Mouse (Mus musculus) lung, embryonic 14.5 days (tissue): ENCODE measurements around the gene Cdc20b. TPM values are rescaled to one million over a fixed set of nuclear protein-coding genes. Genes with fewer than 3 reads are reported as not detected.

Experiments
- ATAC-seq: fragments of 200-750 bp; cut with Nextera tagmentation; 2 replicates; pipeline ENCODE4 v1.8.0; 2017; ENCODE audit warnings: mild to moderate bottlenecking, moderate TSS enrichment, moderate library complexity; ENCODE audit not compliant: insufficient read depth
- DNase-seq: peaks from one replicate; pipeline ENCODE4 v3.0.0-alpha.2; 2015
- H3K27ac ChIP-seq: fragments of 300-500 bp; sonication (generic); 2 replicates; pipeline ENCODE4 v1.5.1; 2014; ENCODE audit warnings: low read depth, mild to moderate bottlenecking, moderate library complexity
- H3K27me3 ChIP-seq: fragments of 300-500 bp; sonication (generic); 2 replicates; pipeline ENCODE4 v1.6.1; 2014; ENCODE audit warnings: low read length, control low read depth; ENCODE audit not compliant: insufficient read depth
- H3K36me3 ChIP-seq: fragments of 300-500 bp; sonication (generic); 2 replicates; pipeline ENCODE4 v1.6.1; 2014; ENCODE audit warnings: control low read depth; ENCODE audit not compliant: insufficient read depth
- H3K4me1 ChIP-seq: fragments of 300-500 bp; sonication (generic); 2 replicates; pipeline ENCODE4 v1.6.1; 2014; ENCODE audit warnings: antibody characterized with exemption, control low read depth; ENCODE audit not compliant: insufficient read depth
- H3K4me2 ChIP-seq: fragments of 300-500 bp; sonication (generic); 2 replicates; pipeline ENCODE4 v1.6.1; 2014; ENCODE audit warnings: mild to moderate bottlenecking
- H3K4me3 ChIP-seq: fragments of 300-500 bp; sonication (generic); 2 replicates; pipeline ENCODE4 v1.5.1; 2014; ENCODE audit warnings: low read depth, low read length
- H3K9ac ChIP-seq: fragments of 300-500 bp; sonication (generic); 2 replicates; pipeline ENCODE4 v1.6.1; 2014
- H3K9me3 ChIP-seq: fragments of 300-500 bp; sonication (generic); 2 replicates; pipeline ENCODE4 v1.6.1; 2016; ENCODE audit warnings: low read depth, low read length, control low read depth
- CTCF ChIP-seq: IDR thresholded peaks from 2 replicates; pipeline ENCODE4 v1.5.1; 2016; ENCODE audit warnings: antibody characterized with exemption, low read depth
- WGBS: fragments of 180-500 bp; shearing (Covaris S2); extraction: QIAGEN DNeasy Blood & Tissue Kit; methylation state at CpG from one replicate; pipeline ENCODE4 v1.1.7; 2014; 5-methylcytosine and 5-hydroxymethylcytosine counted together
- polyA plus RNA-seq: library from polyadenylated mRNA; unstranded; fragments of >200 nt; fragmentation: Nextera tagmentation; extraction: Ambion mirVana; gene quantifications from 2 replicates; pipeline ENCODE4 v1.2.1, GENCODE M21; 2014

Cdc20b gene
- polyA plus RNA-seq, 1 experiment from 2014 or later = not detected

DNA sequence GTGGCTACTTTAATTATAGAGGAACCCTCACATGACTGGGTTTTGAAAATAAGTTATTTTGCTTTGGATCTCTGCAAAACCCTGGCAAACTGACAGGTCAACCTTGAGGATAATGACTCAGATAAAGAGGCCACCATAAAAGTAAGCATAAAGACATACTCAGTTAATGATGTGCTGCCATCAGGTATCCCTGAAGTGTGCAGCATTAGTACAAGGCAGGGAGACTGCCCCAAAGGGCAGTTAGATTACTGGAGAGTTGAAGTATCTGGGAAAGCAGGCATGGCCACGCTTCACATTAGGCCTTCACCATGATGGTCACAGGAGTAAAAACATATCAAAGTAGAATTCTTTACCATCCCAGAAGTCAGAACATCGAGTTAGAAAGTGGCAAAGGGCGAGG is 10.0 kb downstream of the Cdc20b start:
- TF ChIP-seq CTCF = no peak
- H3K36me3 ChIP-seq = peaks cover 17% of the 10 kb centered on the region
- H3K4me1 ChIP-seq = no peaks in the 10 kb centered on the region
- no peaks in the 10 kb centered on the region for H3K27me3 ChIP-seq
- H3K4me3 ChIP-seq = peak overlapping the region; percentile 62
- ATAC-seq = no peak
- no peak for DNase-seq
- peak overlapping the region; percentile 78 for H3K9ac ChIP-seq
- WGBS = 20% methylated on average over 3 of the region's 3 CpGs
- H3K27ac ChIP-seq = no peak overlapping the region
- H3K4me2 ChIP-seq = peak overlapping the region; percentile 57
- no peaks in the 10 kb centered on the region for H3K9me3 ChIP-seq

DNA sequence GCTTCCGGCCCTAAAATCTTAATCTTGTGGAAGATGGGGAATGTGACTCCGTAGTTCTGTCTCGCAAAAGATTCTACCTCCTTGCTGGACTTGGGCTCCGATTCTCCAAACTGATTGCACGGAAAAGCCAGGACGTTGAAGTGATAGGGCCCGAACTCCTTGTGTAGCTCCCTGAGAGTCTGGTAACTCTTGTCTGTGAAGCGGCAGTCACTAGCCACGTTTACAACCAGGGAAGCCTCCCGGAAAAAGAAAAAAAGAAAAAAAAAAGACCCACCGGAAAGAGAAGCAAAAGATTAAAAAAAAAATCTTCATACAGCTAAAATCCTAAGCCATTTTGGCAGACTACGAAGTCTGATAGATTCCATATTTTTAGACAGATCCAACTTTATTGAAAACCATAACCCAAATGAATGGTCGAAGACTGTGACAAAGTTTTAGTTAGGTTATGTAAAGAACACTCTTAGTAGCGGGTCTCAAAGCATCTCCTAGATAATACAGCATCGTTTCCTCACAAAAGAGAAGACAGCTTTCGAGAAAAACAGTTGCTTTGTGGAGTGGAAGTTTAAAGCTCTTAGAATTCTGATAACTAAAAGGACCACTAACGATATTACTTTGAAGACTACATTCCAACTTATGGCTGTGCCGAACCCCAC is 10.7 kb downstream of the Cdc20b start:
- peak overlapping the region; percentile 78 for H3K9ac ChIP-seq
- H3K27me3 ChIP-seq = no peaks in the 10 kb centered on the region
- no peak for TF ChIP-seq CTCF
- DNase-seq (peak; percentile 73), ATAC-seq (no peak)
- no peaks in the 10 kb centered on the region for H3K9me3 ChIP-seq
- peak overlapping the region; percentile 57 for H3K4me2 ChIP-seq
- peaks cover 17% of the 10 kb centered on the region for H3K36me3 ChIP-seq
- WGBS = 5% methylated on average over 18 of the region's 18 CpGs
- H3K4me3 ChIP-seq = peak overlapping the region; percentile 62
- peak overlapping the region; percentile 93 for H3K27ac ChIP-seq
- no peaks in the 10 kb centered on the region for H3K4me1 ChIP-seq

DNA sequence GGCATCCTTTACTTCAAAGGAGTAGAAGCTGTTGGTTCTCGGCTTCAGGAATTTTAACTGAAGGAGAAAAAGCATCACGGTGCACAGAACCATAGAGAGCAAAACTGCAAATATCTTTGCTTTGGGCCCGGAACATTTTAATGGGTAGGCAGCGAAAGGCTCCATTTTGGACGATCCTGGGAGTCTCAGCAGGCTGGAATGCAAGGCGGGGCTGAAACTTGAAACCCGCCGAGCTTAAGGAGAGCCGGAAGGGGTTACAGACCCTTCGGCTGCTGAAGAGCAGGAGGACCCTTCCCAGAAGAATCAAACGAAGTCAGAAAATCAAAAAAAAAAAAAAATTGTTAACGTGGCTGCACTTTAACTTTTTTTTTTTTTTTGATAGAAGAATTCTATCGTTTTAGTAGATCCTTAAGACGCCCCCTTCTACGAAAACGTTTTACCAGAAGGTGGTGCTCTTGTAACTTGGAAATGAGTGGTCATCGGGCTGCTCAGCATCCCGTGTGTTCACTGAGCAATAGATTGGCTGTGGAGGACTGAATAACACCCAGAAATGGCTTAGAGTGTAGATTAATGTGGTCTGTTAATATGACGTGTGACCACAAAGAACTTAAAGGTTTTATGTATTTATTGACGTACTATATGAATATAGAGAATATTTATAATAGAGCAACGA is 11.4 kb downstream of the Cdc20b start, which contains the start of gene Gpx8:
TSS of gene Gpx8 (minus strand) at position 200 of the 673 bp plus-strand sequence.
- Histone ChIP-seq H3K4me2 (peak within 1 kb of the TSS; percentile 57), H3K9me3 (no peaks in the 10 kb centered on the region), H3K27ac (peak within 1 kb of the TSS; percentile 93), H3K36me3 (peaks cover 17% of the 10 kb centered on the region), H3K4me3 (peak within 1 kb of the TSS; percentile 62), H3K27me3 (no peaks in the 10 kb centered on the region), H3K4me1 (no peaks in the 10 kb centered on the region), H3K9ac (peak within 1 kb of the TSS; percentile 78)
- peak; percentile 93 for DNase-seq
- TF ChIP-seq CTCF = peak; percentile 64
- WGBS = 3% methylated on average over 21 of the region's 21 CpGs
- ATAC-seq = peak; percentile 94

DNA sequence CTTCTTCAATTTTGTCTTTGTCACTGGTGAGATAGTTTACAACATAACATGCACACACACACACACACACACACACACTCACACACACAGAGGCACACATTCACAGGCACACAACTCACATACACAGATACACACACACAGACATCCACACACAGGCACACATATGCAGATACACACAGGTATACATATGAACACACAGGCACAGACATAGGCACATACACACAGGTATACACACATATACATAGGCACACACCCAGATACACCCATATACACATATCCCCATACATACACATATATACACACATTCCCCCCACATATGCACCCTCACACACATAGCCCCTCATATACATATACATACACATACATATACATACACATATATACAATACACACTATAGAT is 12.1 kb downstream of the Cdc20b start:
- Histone ChIP-seq H3K4me3 (no peak overlapping the region), H3K27ac (no peak overlapping the region), H3K4me1 (no peaks in the 10 kb centered on the region), H3K9ac (no peak overlapping the region), H3K27me3 (no peaks in the 10 kb centered on the region), H3K9me3 (no peaks in the 10 kb centered on the region), H3K36me3 (peaks cover 12% of the 10 kb centered on the region; the same call in 1 of the 2 replicates), H3K4me2 (peak overlapping the region; percentile 57; the same call in 1 of the 2 replicates)
- ATAC-seq (peak; percentile 43; the same call in 1 of the 2 replicates), DNase-seq (no peak)
- TF ChIP-seq CTCF = no peak

DNA sequence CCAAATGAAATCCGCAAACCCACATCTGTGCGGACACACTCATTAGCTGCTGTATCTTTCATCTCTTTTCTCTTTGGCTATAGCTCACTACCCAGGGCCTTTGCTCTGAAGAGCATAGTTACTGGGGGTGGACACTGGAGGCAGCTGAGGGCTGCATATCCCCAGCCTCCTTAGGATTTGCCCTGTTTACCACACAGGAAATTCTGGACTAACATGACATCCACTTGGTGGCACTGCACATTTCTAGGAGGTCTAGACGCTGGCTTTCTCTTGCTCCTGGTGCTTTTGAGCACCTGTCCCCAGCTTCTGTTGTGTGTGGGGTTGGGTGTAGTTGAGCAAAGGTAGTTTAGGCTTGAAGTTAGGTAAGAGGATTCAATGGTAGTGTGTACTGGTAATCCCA is 12.7 kb downstream of the Cdc20b start:
- H3K4me1 ChIP-seq = no peaks in the 10 kb centered on the region
- 59% methylated on average over 3 of the region's 3 CpGs for WGBS
- no peak overlapping the region for H3K9ac ChIP-seq
- no peak overlapping the region for H3K4me3 ChIP-seq
- no peak for DNase-seq
- no peaks in the 10 kb centered on the region for H3K27me3 ChIP-seq
- H3K9me3 ChIP-seq = no peaks in the 10 kb centered on the region
- peaks cover 9% of the 10 kb centered on the region; the same call in 1 of the 2 replicates for H3K36me3 ChIP-seq
- TF ChIP-seq CTCF = peak; percentile 28; the same call in 1 of the 2 replicates
- no peak overlapping the region for H3K4me2 ChIP-seq
- no peak overlapping the region for H3K27ac ChIP-seq
- no peak for ATAC-seq

DNA sequence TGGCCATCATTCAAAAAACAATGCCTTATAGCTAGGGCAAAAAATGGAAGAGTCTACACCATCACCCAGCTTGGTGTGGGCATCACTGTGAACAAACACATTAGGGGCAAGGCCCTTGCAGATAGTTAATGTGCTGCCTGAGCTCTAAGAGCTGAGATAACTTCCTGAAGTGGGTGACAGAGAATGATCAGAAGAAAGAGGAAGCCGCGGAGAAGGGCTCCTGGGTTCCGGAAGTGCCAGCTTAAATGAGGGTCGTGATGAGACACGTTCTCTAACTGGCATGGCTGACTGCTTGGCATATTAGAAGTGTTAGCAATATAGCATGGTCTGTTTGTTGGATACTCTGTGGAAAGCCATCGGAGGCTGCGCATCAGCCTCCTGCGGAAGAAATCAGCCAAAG is 19.3 kb downstream of the Cdc20b start:
- Histone ChIP-seq H3K9me3 (no peaks in the 10 kb centered on the region), H3K36me3 (no peaks in the 10 kb centered on the region), H3K27ac (no peak overlapping the region), H3K27me3 (no peaks in the 10 kb centered on the region), H3K4me2 (no peak overlapping the region), H3K4me1 (no peaks in the 10 kb centered on the region), H3K9ac (no peak overlapping the region), H3K4me3 (no peak overlapping the region)
- ATAC-seq = no peak
- 93% methylated on average over 8 of the region's 8 CpGs for WGBS
- TF ChIP-seq CTCF = no peak
- no peak for DNase-seq

DNA sequence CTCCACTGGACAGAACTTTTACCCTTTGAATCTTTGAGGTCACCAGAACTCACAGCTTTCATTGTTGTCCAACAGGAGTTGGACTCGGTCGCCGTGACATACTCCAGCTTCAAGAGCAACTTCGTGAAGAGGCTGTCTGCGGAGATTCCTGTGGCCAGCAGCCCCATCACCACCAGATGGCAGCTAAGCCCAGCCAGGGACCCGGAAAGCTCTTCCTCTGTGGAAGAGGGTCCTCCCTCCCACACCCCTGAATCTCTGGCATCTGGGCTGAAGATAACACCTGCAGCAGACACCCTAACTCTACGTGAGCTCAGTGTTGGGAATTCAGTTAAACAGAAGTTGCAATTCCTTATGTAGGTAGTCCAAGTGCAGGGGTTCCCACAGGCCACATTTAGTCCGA is 20.9 kb downstream of the Cdc20b start:
- no peak overlapping the region for H3K4me2 ChIP-seq
- no peak overlapping the region for H3K9ac ChIP-seq
- WGBS = 28% methylated on average over 8 of the region's 8 CpGs
- no peaks in the 10 kb centered on the region for H3K9me3 ChIP-seq
- ATAC-seq = no peak
- no peaks in the 10 kb centered on the region for H3K27me3 ChIP-seq
- H3K4me1 ChIP-seq = no peaks in the 10 kb centered on the region
- peak; percentile 61 for TF ChIP-seq CTCF
- H3K4me3 ChIP-seq = no peak overlapping the region
- H3K27ac ChIP-seq = no peak overlapping the region
- DNase-seq = peak; percentile 60
- no peaks in the 10 kb centered on the region for H3K36me3 ChIP-seq
